Mouse (Mus musculus) left cerebral cortex, postnatal 4 days (tissue): ENCODE results near the gene Gm27021. TPM values are rescaled to one million over a fixed set of nuclear protein-coding genes. Genes with fewer than 3 reads are reported as not detected.

Experiments used
- DNase-seq: peaks from one replicate; pipeline ENCODE4 v3.0.0-alpha.2; 2022
- intact Hi-C: fragments of 180-260 bp; cut with DNase I; formaldehyde crosslinking; loops from one replicate; pipeline ENCODE4 v1.15.1; 2025
- total RNA-seq, 2 experiments: library from RNA; stranded (reverse); gene quantifications; 2 replicates each; pipeline ENCODE4 v1.2.3; 2021

Gene Gm27021
- total RNA-seq, 2 experiments from 2014 or later: 0.66 to 1.6 TPM

- DNase-seq: no peak
- intact Hi-C loops: no loop called here
Measured at GRCm38 (mm10) chr8:120656322-120657052, 11.4 kb downstream of the Gm27021 start.

- no peak for DNase-seq
- intact Hi-C loops: no loop called here
Measured at GRCm38 (mm10) chr8:120647532-120647931, 20.3 kb downstream of the Gm27021 start, which contains the start of gene 1190005I06Rik. Gene 1190005I06Rik, minus strand, starts transcription at chr8:120647632.

- peak; percentile 88 for DNase-seq
- intact Hi-C loops: no loop called here
Measured at GRCm38 (mm10) chr8:120644663-120645062, 23.2 kb downstream of the Gm27021 start.

GRCm38 (mm10) chr8:120642031-120642662 is 25.7 kb downstream of the Gm27021 start:
- no peak for DNase-seq
- intact Hi-C loops: no loop called here

GRCm38 (mm10) chr8:120641245-120641644 is 26.6 kb downstream of the Gm27021 start:
- intact Hi-C loops: no loop called here
- no peak for DNase-seq

GRCm38 (mm10) chr8:120634329-120634839 is 33.5 kb downstream of the Gm27021 start:
- no peak for DNase-seq
- intact Hi-C loops: no loop called here

GRCm38 (mm10) chr8:120633665-120634271 is 34.1 kb downstream of the Gm27021 start:
- intact Hi-C loops: no loop called here
- no peak for DNase-seq

GRCm38 (mm10) chr8:120632969-120633664 is 34.8 kb downstream of the Gm27021 start:
- intact Hi-C loops: no loop called here
- DNase-seq: no peak

- intact Hi-C loops: no loop called here
- peak; percentile 45 for DNase-seq
Measured at GRCm38 (mm10) chr8:120631441-120632375, 36.2 kb downstream of the Gm27021 start.

GRCm38 (mm10) chr8:120630848-120631247 is 37.0 kb downstream of the Gm27021 start:
- no peak for DNase-seq

GRCm38 (mm10) chr8:120630031-120630430 is 37.8 kb downstream of the Gm27021 start:
- DNase-seq: no peak
- intact Hi-C loops: no loop called here

More at GRCm38 (mm10) chr8:120630848-120631247, 37.0 kb downstream of the Gm27021 start:
- intact Hi-C loops: no loop called here

- peak; percentile 89 for DNase-seq
- intact Hi-C loops: no loop called here
Measured at GRCm38 (mm10) chr8:120627298-120627697, 40.6 kb downstream of the Gm27021 start.

GRCm38 (mm10) chr8:120626461-120626860 is 41.4 kb downstream of the Gm27021 start:
- intact Hi-C loops: no loop called here
- no peak for DNase-seq

- intact Hi-C loops: no loop called here
- no peak for DNase-seq
Measured at GRCm38 (mm10) chr8:120623608-120624007, 44.3 kb downstream of the Gm27021 start.

GRCm38 (mm10) chr8:120622161-120622560 is 45.7 kb downstream of the Gm27021 start:
- intact Hi-C loops: no loop called here
- DNase-seq: no peak

- no peak for DNase-seq
- intact Hi-C loops: no loop called here
Measured at GRCm38 (mm10) chr8:120620441-120620840, 47.4 kb downstream of the Gm27021 start.

GRCm38 (mm10) chr8:120619235-120620180 is 48.4 kb downstream of the Gm27021 start:
- DNase-seq: no peak
- intact Hi-C loops: no loop called here

GRCm38 (mm10) chr8:120618110-120618509 is 49.8 kb downstream of the Gm27021 start:
- DNase-seq: peak; percentile 73

More at GRCm38 (mm10) chr8:120618110-120618509, 49.8 kb downstream of the Gm27021 start:
- intact Hi-C loops: no loop called here
